Mouse (Mus musculus) bone marrow, adult 2 months (tissue): Measurements from ENCODE around the gene Nasp.

Source experiments
- CTCF ChIP-seq: fragments of 200-500 bp; IDR thresholded peaks from 2 replicates; pipeline ENCODE4 v1.5.1; 2011; ENCODE audit warnings: low read length, control low read depth; ENCODE audit not compliant: control insufficient read depth, insufficient read depth
- POLR2A ChIP-seq: fragments of 200-500 bp; IDR thresholded peaks from 2 replicates; pipeline ENCODE4 v1.6.1; 2011; ENCODE audit warnings: low read depth, mild to moderate bottlenecking, control low read depth, low read length, borderline replicate concordance; ENCODE audit not compliant: control insufficient read depth

DNA sequence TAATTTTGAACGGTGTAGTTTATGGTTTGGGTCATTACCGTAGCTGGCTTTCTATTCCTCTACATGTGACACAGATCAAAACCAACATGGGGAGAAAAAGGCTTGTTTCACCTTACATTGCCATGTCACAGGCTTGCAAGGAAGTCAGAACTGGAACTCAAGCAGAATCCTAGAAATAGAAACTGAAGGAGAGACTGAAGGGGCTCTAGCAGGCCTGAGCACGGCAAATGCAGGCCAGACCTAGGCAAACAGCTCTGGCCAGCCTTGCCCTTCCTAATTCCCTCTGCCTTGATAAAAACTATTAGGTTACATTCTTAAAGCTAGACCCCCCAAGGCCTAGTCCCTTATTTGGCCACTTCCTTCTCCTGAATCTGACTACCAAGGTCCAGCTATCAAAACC, 27.9 kb upstream of the Nasp start:
- TF ChIP-seq POLR2A (no peak), CTCF (no peak)
